Mouse (Mus musculus): ENCODE data around the gene Csrnp2. TPM values are rescaled to one million over a fixed set of nuclear protein-coding genes. Genes with fewer than 3 reads are reported as not detected.
"Not testable (repeated sequence)": the region's sequence is repeated elsewhere in the genome, so short reads cannot be mapped to it uniquely, and the experiment has no call there.

The Csrnp2 gene
- 17.0 and 17.2 TPM in 2 replicates for polyA plus RNA-seq (2016; fragmentation: Nextera tagmentation; extraction: Ambion mirVana)

DNA sequence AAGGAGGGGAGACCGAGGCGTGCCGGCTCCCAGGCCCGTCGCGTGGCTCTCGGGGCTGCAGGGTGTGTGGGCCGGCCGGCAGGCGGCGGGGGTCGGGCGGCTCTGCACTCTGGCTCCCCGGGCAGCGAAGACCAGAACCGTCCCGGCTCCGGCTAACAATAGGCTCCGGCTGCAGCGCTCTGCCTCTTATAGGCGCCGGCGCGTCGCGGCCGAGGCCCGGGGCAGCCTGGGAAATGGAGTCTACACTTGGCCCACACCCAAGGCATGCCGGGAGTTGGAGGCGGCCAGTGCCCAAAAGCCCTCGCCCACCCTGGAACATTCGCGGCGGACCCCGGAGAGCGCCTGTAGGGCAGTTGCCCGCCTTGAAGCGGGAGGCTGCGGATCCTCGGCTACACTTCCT is at the start of gene Csrnp2:
TSS of gene Csrnp2 (minus strand) at position 387 of the 400 bp plus-strand sequence.
- DNase-seq (ENCODE audit: extremely low spot score, low spot score): peak; percentile 96
- WGBS: under 1% methylated on average over 40 of the region's 40 CpGs
- Histone ChIP-seq H3K9me3 (no peaks in the 10 kb centered on the region), H3K27me3 (ENCODE audit: poor library complexity, severe bottlenecking) (no peaks in the 10 kb centered on the region), H3K4me3 (peak within 1 kb of the TSS; percentile 88), H3K27ac (peak within 1 kb of the TSS; percentile 97), H3K4me1 (peaks cover 47% of the 10 kb centered on the region), H3K36me3 (replicated peaks) (0 out of 2 replicates have a peak, but pooled peaks cover 6% of the 10 kb centered on the region)

DNA sequence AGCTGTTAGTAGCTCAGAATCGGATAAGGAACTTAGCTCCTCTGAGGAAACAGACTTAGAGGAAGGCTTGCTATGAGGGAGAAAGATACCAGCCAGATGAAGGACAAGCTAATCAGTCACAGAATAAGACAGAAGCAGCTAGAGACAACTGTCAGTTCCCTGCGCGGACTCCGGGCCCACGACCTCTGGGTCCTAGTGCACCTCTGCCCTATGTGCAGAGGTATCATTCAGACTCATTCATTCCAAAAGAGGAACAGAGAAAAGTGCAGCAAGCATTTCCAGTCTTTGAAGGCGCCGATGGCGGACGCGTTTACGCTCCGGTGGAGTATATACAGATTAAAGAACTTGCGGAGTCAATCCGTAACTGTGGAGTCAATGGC is 48.4 kb upstream of the Csrnp2 start:
- peaks cover 33% of the 10 kb centered on the region for H3K9me3 ChIP-seq
- H3K27ac ChIP-seq; H3K27me3 ChIP-seq (ENCODE audit: poor library complexity, severe bottlenecking); H3K4me1 ChIP-seq; H3K4me3 ChIP-seq; DNase-seq (ENCODE audit: extremely low spot score, low spot score): not testable (repeated sequence)
- WGBS: over 99% methylated on average over 14 of the region's 14 CpGs
- H3K36me3 ChIP-seq (replicated peaks): peaks cover 90% of the 10 kb centered on the region

- not testable (repeated sequence) for H3K4me3 ChIP-seq; H3K27ac ChIP-seq; H3K4me1 ChIP-seq; H3K27me3 ChIP-seq (ENCODE audit: poor library complexity, severe bottlenecking); DNase-seq (ENCODE audit: extremely low spot score, low spot score)
- peaks cover 84% of the 10 kb centered on the region for H3K36me3 ChIP-seq (replicated peaks)
- H3K9me3 ChIP-seq: peaks cover 33% of the 10 kb centered on the region
- WGBS: 96% methylated on average over 28 of the region's 28 CpGs
These were observed 47.8 kb upstream of the Csrnp2 start for GRCm38 (mm10) chr15:100542876-100543650.

DNA sequence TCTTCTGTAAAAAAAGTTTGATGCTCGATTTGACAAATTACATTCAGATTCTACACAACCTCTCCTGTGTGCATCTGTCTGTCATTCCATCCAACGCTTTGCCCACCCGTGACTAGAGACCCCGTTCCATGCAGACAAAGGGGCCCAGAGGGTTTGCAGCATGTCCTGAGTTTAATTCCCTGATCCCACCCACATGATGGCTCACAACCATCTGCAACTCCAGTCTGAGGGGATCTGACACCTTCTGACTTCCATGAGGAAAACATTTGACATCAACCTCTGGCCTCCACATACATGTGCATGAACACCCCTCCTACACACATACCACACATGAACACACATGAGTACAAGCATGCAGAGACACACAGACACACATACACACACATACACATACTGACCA is 46.1 kb upstream of the Csrnp2 start:
- H3K4me1 ChIP-seq: no peaks in the 10 kb centered on the region
- no peaks in the 10 kb centered on the region for H3K27me3 ChIP-seq (ENCODE audit: poor library complexity, severe bottlenecking)
- H3K27ac ChIP-seq: no peak overlapping the region
- no peak overlapping the region for H3K4me3 ChIP-seq
- peaks cover 33% of the 10 kb centered on the region for H3K9me3 ChIP-seq
- no peak for DNase-seq (ENCODE audit: extremely low spot score, low spot score)
- WGBS: 91% methylated on average over 4 of the region's 4 CpGs
- H3K36me3 ChIP-seq (replicated peaks): peaks cover 76% of the 10 kb centered on the region

GRCm38 (mm10) chr15:100541001-100541400 is 45.7 kb upstream of the Csrnp2 start:
- peaks cover 76% of the 10 kb centered on the region for H3K36me3 ChIP-seq (replicated peaks)
- H3K27me3 ChIP-seq (ENCODE audit: poor library complexity, severe bottlenecking); H3K27ac ChIP-seq; H3K4me1 ChIP-seq; DNase-seq (ENCODE audit: extremely low spot score, low spot score); H3K4me3 ChIP-seq: not testable (repeated sequence)
- H3K9me3 ChIP-seq: peaks cover 29% of the 10 kb centered on the region
- WGBS: 89% methylated on average over 1 of the region's 1 CpGs

GRCm38 (mm10) chr15:100539411-100539810 is 44.1 kb upstream of the Csrnp2 start:
- Histone ChIP-seq H3K27me3 (ENCODE audit: poor library complexity, severe bottlenecking) (no peaks in the 10 kb centered on the region), H3K4me3 (no peak overlapping the region), H3K27ac (no peak overlapping the region), H3K9me3 (peaks cover 18% of the 10 kb centered on the region; the same call in 1 of the 2 replicates), H3K4me1 (no peaks in the 10 kb centered on the region), H3K36me3 (replicated peaks) (peaks cover 78% of the 10 kb centered on the region)
- DNase-seq (ENCODE audit: extremely low spot score, low spot score): no peak
- WGBS: 98% methylated on average over 9 of the region's 9 CpGs

GRCm38 (mm10) chr15:100537913-100538312 is 42.6 kb upstream of the Csrnp2 start:
- DNase-seq (ENCODE audit: extremely low spot score, low spot score): no peak
- 84% methylated on average over 6 of the region's 6 CpGs for whole genome bisulfite sequencing
- peaks cover 72% of the 10 kb centered on the region for H3K36me3 ChIP-seq (replicated peaks)

DNA sequence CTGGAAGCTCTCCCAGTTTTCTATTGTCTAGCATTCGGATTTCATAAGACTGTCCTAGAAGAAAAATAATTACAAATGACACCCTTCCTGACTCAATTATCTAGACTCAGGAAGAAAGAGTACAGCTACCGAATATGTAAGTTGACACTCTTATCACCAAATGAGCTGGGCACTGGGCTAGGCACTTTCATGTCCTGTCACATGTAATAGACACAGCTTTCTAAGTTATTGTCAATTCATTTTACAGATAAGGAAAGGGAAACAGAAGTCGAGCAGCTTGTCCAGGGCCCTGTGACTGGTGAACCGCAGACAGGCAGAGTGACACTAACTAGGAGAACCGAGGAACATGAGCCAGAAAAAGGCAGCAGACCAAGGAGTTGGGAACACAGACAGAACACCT is 32.6 kb upstream of the Csrnp2 start:
- 94% methylated on average over 5 of the region's 5 CpGs for WGBS
- no peak overlapping the region for H3K4me3 ChIP-seq
- H3K9me3 ChIP-seq: no peaks in the 10 kb centered on the region
- peaks cover 49% of the 10 kb centered on the region for H3K36me3 ChIP-seq (replicated peaks)
- no peaks in the 10 kb centered on the region for H3K4me1 ChIP-seq
- H3K27me3 ChIP-seq (ENCODE audit: poor library complexity, severe bottlenecking): no peaks in the 10 kb centered on the region
- H3K27ac ChIP-seq: no peak overlapping the region
- DNase-seq (ENCODE audit: extremely low spot score, low spot score): no peak

More at GRCm38 (mm10) chr15:100537913-100538312, 42.6 kb upstream of the Csrnp2 start:
- H3K4me3 ChIP-seq: no peak overlapping the region
- peaks cover 9% of the 10 kb centered on the region; the same call in 1 of the 2 replicates for H3K9me3 ChIP-seq
- no peaks in the 10 kb centered on the region for H3K27me3 ChIP-seq (ENCODE audit: poor library complexity, severe bottlenecking)
- H3K27ac ChIP-seq: no peak overlapping the region
- H3K4me1 ChIP-seq: no peaks in the 10 kb centered on the region

GRCm38 (mm10) chr15:100525405-100525804 is 30.1 kb upstream of the Csrnp2 start:
- WGBS: 96% methylated on average over 14 of the region's 14 CpGs
- H3K9me3 ChIP-seq: no peaks in the 10 kb centered on the region
- no peaks in the 10 kb centered on the region for H3K27me3 ChIP-seq (ENCODE audit: poor library complexity, severe bottlenecking)
- no peak overlapping the region for H3K27ac ChIP-seq
- DNase-seq (ENCODE audit: extremely low spot score, low spot score): no peak
- no peaks in the 10 kb centered on the region for H3K4me1 ChIP-seq
- H3K4me3 ChIP-seq: no peak overlapping the region
- H3K36me3 ChIP-seq (replicated peaks): peaks cover 55% of the 10 kb centered on the region

DNA sequence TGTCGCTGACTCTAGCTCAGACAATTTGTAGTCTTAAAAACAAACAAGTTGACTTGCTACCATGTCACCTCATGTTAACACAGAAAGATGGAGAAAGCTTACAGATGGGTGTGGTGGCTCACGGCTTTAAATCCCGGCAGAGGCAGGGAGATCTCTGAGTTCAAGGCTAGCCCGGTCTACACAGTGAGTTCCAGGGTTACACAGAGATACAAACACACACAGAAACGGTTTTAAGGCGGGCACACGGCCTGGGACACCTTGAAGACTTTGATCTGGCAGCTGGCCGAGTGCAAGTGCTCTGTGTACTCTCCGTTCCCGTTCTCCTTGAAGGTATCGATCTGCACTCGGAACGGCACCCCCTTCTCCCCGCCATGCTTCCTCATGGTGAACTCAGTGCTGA is 25.0 kb upstream of the Csrnp2 start:
- Histone ChIP-seq H3K27ac (no peak overlapping the region), H3K9me3 (no peaks in the 10 kb centered on the region), H3K36me3 (replicated peaks) (peaks cover 81% of the 10 kb centered on the region), H3K4me1 (no peaks in the 10 kb centered on the region), H3K27me3 (ENCODE audit: poor library complexity, severe bottlenecking) (no peaks in the 10 kb centered on the region), H3K4me3 (no peak overlapping the region)
- 93% methylated on average over 14 of the region's 14 CpGs for WGBS
- DNase-seq (ENCODE audit: extremely low spot score, low spot score): no peak

- Histone ChIP-seq H3K4me1 (no peaks in the 10 kb centered on the region), H3K4me3 (no peak overlapping the region), H3K9me3 (no peaks in the 10 kb centered on the region), H3K27me3 (ENCODE audit: poor library complexity, severe bottlenecking) (no peaks in the 10 kb centered on the region), H3K36me3 (replicated peaks) (peaks cover 94% of the 10 kb centered on the region), H3K27ac (no peak overlapping the region)
- WGBS: 88% methylated on average over 2 of the region's 2 CpGs
- DNase-seq (ENCODE audit: extremely low spot score, low spot score): no peak
These were observed 19.8 kb upstream of the Csrnp2 start for GRCm38 (mm10) chr15:100515121-100515520.

- Histone ChIP-seq H3K9me3 (no peaks in the 10 kb centered on the region), H3K27me3 (ENCODE audit: poor library complexity, severe bottlenecking) (no peaks in the 10 kb centered on the region), H3K36me3 (replicated peaks) (peaks cover 94% of the 10 kb centered on the region), H3K27ac (no peak overlapping the region), H3K4me1 (no peaks in the 10 kb centered on the region), H3K4me3 (no peak overlapping the region)
- DNase-seq (ENCODE audit: extremely low spot score, low spot score): no peak
- 93% methylated on average over 4 of the region's 4 CpGs for WGBS
These were observed 18.1 kb upstream of the Csrnp2 start for GRCm38 (mm10) chr15:100513387-100513786.

DNA sequence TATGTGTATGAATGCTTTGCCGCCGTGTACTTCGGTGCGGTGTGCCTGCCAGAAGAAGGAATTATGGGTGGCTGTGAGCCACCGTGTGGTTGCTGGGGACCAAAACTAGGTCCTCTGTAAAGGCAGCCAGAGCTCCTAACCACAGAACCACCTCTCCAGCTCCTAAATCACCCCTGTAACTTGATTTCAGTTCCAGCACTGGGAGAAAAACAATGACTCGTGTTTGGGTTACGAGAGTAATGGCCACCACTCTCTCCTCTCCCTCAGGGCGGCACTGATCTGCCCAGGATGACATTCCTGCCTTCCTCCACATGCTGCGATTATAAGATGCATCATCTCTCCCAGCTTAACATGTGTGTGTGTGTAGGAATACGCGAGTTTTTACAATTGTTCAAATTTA is 14.8 kb upstream of the Csrnp2 start:
- whole genome bisulfite sequencing: 96% methylated on average over 11 of the region's 11 CpGs
- Histone ChIP-seq H3K36me3 (replicated peaks) (peaks cover 94% of the 10 kb centered on the region), H3K4me3 (no peak overlapping the region), H3K27me3 (ENCODE audit: poor library complexity, severe bottlenecking) (no peaks in the 10 kb centered on the region), H3K9me3 (no peaks in the 10 kb centered on the region), H3K4me1 (no peaks in the 10 kb centered on the region), H3K27ac (no peak overlapping the region)
- no peak for DNase-seq (ENCODE audit: extremely low spot score, low spot score)

All from forebrain, embryonic 10.5 days (tissue).